Mouse (Mus musculus): Measurements from ENCODE around the gene 4933414I15Rik. TPM values are rescaled to one million over a fixed set of nuclear protein-coding genes. Genes with fewer than 3 reads are reported as not detected.

The 4933414I15Rik gene
- not detected for polyA plus RNA-seq (2017; shearing (Covaris generic))

GRCm38 (mm10) chr11:50943506-50943905 lies at the start of gene 4933414I15Rik:
Gene 4933414I15Rik (minus strand): TSS chr11:50943765.

GRCm38 (mm10) chr11:50981667-50982066 lies 38.1 kb upstream of the 4933414I15Rik start, which contains the start of gene Olfr1377:
Gene Olfr1377 (plus strand): TSS chr11:50981967.

GRCm38 (mm10) chr11:50966230-50966629 lies 22.7 kb upstream of the 4933414I15Rik start, which contains the start of gene Olfr1378:
Gene Olfr1378 (plus strand): TSS chr11:50966530.

GRCm38 (mm10) chr11:50953665-50954064 lies 10.1 kb upstream of the 4933414I15Rik start, which contains the start of gene Prop1:
Gene Prop1 (minus strand): TSS chr11:50953765.

GRCm38 (mm10) chr11:50931451-50931866 lies 12.1 kb downstream of the 4933414I15Rik start, which contains the start of gene Zfp354b:
Gene Zfp354b (minus strand): TSS chr11:50931633.

GRCm38 (mm10) chr11:50915671-50916320 lies 27.8 kb downstream of the 4933414I15Rik start, which contains the start of gene Zfp2:
Gene Zfp2 (minus strand): TSS chr11:50916165.

Other genes with a start within 250 kb of the 4933414I15Rik start
- 4.0 TPM for gene Zfp354c, start 116.0 kb downstream of the 4933414I15Rik start, polyA plus RNA-seq (2017; shearing (Covaris generic))
- gene Zfp879, start 102.2 kb downstream of the 4933414I15Rik start, polyA plus RNA-seq (2017; shearing (Covaris generic)), result 0.13 TPM
- gene Grm6, start 93.1 kb downstream of the 4933414I15Rik start, polyA plus RNA-seq (2017; shearing (Covaris generic)), result 0.13 TPM
- gene Zfp454, start 56.1 kb downstream of the 4933414I15Rik start, polyA plus RNA-seq (2017; shearing (Covaris generic)), result not detected
- 1.6 TPM for gene Zfp2, start 27.6 kb downstream of the 4933414I15Rik start, polyA plus RNA-seq (2017; shearing (Covaris generic))
- gene Zfp354b, start 12.1 kb downstream of the 4933414I15Rik start, polyA plus RNA-seq (2017; shearing (Covaris generic)), result not detected
- not detected for gene Prop1, start 10.0 kb upstream of the 4933414I15Rik start, polyA plus RNA-seq (2017; shearing (Covaris generic))
- gene Olfr1378, start 22.8 kb upstream of the 4933414I15Rik start, polyA plus RNA-seq (2017; shearing (Covaris generic)), result not detected
- not detected for gene Olfr1377, start 38.2 kb upstream of the 4933414I15Rik start, polyA plus RNA-seq (2017; shearing (Covaris generic))
- not detected for gene Olfr51, start 59.8 kb upstream of the 4933414I15Rik start, polyA plus RNA-seq (2017; shearing (Covaris generic))
- gene Olfr54, start 70.5 kb upstream of the 4933414I15Rik start, polyA plus RNA-seq (2017; shearing (Covaris generic)), result not detected
- gene Olfr1375, start 104.3 kb upstream of the 4933414I15Rik start, polyA plus RNA-seq (2017; shearing (Covaris generic)), result not detected
- gene Zfp354a, start 115.5 kb upstream of the 4933414I15Rik start, polyA plus RNA-seq (2017; shearing (Covaris generic)), result not detected